Mouse (Mus musculus): ENCODE measurements at regions not wholly inside any gene's neighbourhood (a gene's known extent, or its start where the extent isn't known, plus 50 kb on each side); places are given as distances from the start of the nearest gene placed in this dataset.

DNA sequence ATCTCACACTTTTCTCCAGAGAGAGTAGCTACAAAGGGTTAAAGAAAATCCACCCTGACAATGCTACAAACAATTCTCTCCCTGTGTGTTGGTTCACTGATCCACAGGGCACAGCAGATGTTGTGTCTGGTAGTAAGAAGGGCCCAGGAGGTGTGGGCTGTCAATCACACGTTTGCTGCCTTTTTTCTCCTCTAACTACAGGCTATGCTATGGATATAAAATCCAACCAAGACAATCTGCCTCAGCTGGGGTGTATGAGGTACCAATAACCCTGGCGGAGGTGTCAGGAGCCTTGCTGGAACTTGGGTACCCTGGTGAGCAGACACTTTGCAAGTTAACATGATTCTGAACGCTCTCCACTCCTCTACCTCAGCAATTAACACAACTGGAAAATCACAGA, 1002.1 kb upstream of the Pou3f2 start:
- H3K79me2 ChIP-seq (replicated peaks; ENCODE audit: control insufficient read depth, extremely low read depth, insufficient read depth, poor library complexity, severe bottlenecking) = no peaks in the 10 kb centered on the region
- in situ Hi-C loops (cut with MboI; ENCODE audit: low pct_ligation_motif_present, low pct_unique_long_range_greater_than_20kb, low sequenced_read_pairs) (no loop called here), dilution Hi-C loops (cut with MboI; ENCODE audit: extremely low pct_ligation_motif_present, extremely low pct_unique_long_range_greater_than_20kb, low sequenced_read_pairs) (no loop called here)
- no peaks in the 10 kb centered on the region for H3K36me3 ChIP-seq (replicated peaks in 1 of 2; ENCODE audit: control insufficient read depth in 1 of 2, insufficient read depth in 1 of 2, low read length in 1 of 2)
- H3K9ac ChIP-seq (ENCODE audit: insufficient read depth, low read depth) = no peak overlapping the region
- no peak for TF ChIP-seq MAZ (IDR thresholded peaks at IDR 0.05; ENCODE audit: low read depth, low read length)
- TF ChIP-seq ZMIZ1 (IDR thresholded peaks at IDR 0.05; ENCODE audit: low read depth, low read length) = no peak
- no peak for TF ChIP-seq MAFK (IDR thresholded peaks at IDR 0.05; ENCODE audit: insufficient replicate concordance, low read length)
- no peak for TF ChIP-seq NELFE (IDR thresholded peaks at IDR 0.05; ENCODE audit: low read depth, low read length)
- no peak for TF ChIP-seq MAX (IDR thresholded peaks at IDR 0.05; ENCODE audit: low read length)
- TF ChIP-seq RCOR1 (conservative IDR thresholded peaks at IDR 0.05; ENCODE audit: low read depth, low read length) = no peak
- TF ChIP-seq SMC3 (IDR thresholded peaks at IDR 0.05; ENCODE audit: low read depth, low read length) = no peak
- no peak for TF ChIP-seq TBP (conservative IDR thresholded peaks at IDR 0.05; ENCODE audit: low read depth, low read length)
- no peak for TF ChIP-seq CHD2 (IDR thresholded peaks at IDR 0.05; ENCODE audit: low read length)
- no peak for TF ChIP-seq RAD21 (IDR thresholded peaks at IDR 0.05; ENCODE audit: low read depth, low read length)
- no peak for TF ChIP-seq JUN (IDR thresholded peaks at IDR 0.05; ENCODE audit: insufficient read depth, low read depth, low read length)
- TF ChIP-seq E2F4 (IDR thresholded peaks at IDR 0.05; ENCODE audit: insufficient replicate concordance, low read depth, low read length) = no peak
- TF ChIP-seq USF1 (IDR thresholded peaks at IDR 0.05; ENCODE audit: low read depth, low read length) = no peak
- no peak for TF ChIP-seq HCFC1 (IDR thresholded peaks at IDR 0.05; ENCODE audit: low read depth, low read length)
- TF ChIP-seq UBTF (IDR thresholded peaks at IDR 0.05; ENCODE audit: low read depth, low read length) = no peak
- no peak for TF ChIP-seq TCF12 (IDR thresholded peaks at IDR 0.05; ENCODE audit: low read depth, low read length)
- TF ChIP-seq JUND (conservative IDR thresholded peaks at IDR 0.05; ENCODE audit: low read depth, low read length) = no peak
- no peak for TF ChIP-seq IRF4 (IDR thresholded peaks at IDR 0.05; ENCODE audit: low read depth, low read length)
- no peak for TF ChIP-seq POLR2A (IDR thresholded peaks at IDR 0.05; ENCODE audit: low read depth, low read length)
- no peak for TF ChIP-seq NRF1 (IDR thresholded peaks at IDR 0.05; ENCODE audit: low read depth, low read length)
- no peak for DNase-seq (ENCODE audit: extremely low read depth)
- H3K4me1 ChIP-seq (ENCODE audit: control insufficient read depth in 1 of 2, insufficient read depth in 2 of 2) = no peaks in the 10 kb centered on the region
- H3K4me3 ChIP-seq (replicated peaks in 1 of 3; ENCODE audit: low read depth in 2 of 3, low read length in 2 of 3, poor library complexity in 1 of 3) = no peak overlapping the region
- no peaks in the 10 kb centered on the region for H3K9me3 ChIP-seq (replicated peaks; ENCODE audit: low read length)
- H3K4me2 ChIP-seq (ENCODE audit: insufficient read depth, low read depth, poor library complexity, severe bottlenecking) = no peak overlapping the region
- no peaks in the 10 kb centered on the region for H3K27me3 ChIP-seq (replicated peaks)
- no peak overlapping the region for H3K27ac ChIP-seq (ENCODE audit: insufficient read depth, low read depth)

- Histone ChIP-seq H3K36me3 (replicated peaks in 1 of 2; ENCODE audit: control insufficient read depth in 1 of 2, insufficient read depth in 1 of 2, low read length in 1 of 2) (no peaks in the 10 kb centered on the region), H3K79me2 (replicated peaks; ENCODE audit: control insufficient read depth, extremely low read depth, insufficient read depth, poor library complexity, severe bottlenecking) (no peaks in the 10 kb centered on the region), H3K4me2 (ENCODE audit: insufficient read depth, low read depth, poor library complexity, severe bottlenecking) (no peak overlapping the region), H3K27ac (ENCODE audit: insufficient read depth, low read depth) (no peak overlapping the region), H3K4me1 (ENCODE audit: control insufficient read depth in 1 of 2, insufficient read depth in 2 of 2) (no peaks in the 10 kb centered on the region), H3K9ac (ENCODE audit: insufficient read depth, low read depth) (no peak overlapping the region), H3K9me3 (replicated peaks; ENCODE audit: low read length) (no peaks in the 10 kb centered on the region), H3K4me3 (replicated peaks in 1 of 3; ENCODE audit: low read depth in 2 of 3, low read length in 2 of 3, poor library complexity in 1 of 3) (no peak overlapping the region), H3K27me3 (replicated peaks) (no peaks in the 10 kb centered on the region)
- no peak for DNase-seq (ENCODE audit: extremely low read depth)
- TF ChIP-seq ZC3H11A (IDR thresholded peaks at IDR 0.05; ENCODE audit: low read depth, low read length) (no peak), RCOR1 (conservative IDR thresholded peaks at IDR 0.05; ENCODE audit: low read depth, low read length) (no peak), CTCF (conservative IDR thresholded peaks at IDR 0.05 in 1 of 2, IDR thresholded peaks at IDR 0.05 in 1 of 2; ENCODE audit: low read depth in 2 of 2, low read length in 2 of 2) (no peak), ETS1 (conservative IDR thresholded peaks at IDR 0.05; ENCODE audit: low read depth, low read length) (no peak), MAX (IDR thresholded peaks at IDR 0.05; ENCODE audit: low read length) (no peak), SMC3 (IDR thresholded peaks at IDR 0.05; ENCODE audit: low read depth, low read length) (no peak), BHLHE40 (IDR thresholded peaks at IDR 0.05; ENCODE audit: low read depth, low read length) (no peak), NRF1 (IDR thresholded peaks at IDR 0.05; ENCODE audit: low read depth, low read length) (no peak), UBTF (IDR thresholded peaks at IDR 0.05; ENCODE audit: low read depth, low read length) (no peak), GABPA (IDR thresholded peaks at IDR 0.05; ENCODE audit: insufficient replicate concordance, low read depth, low read length) (no peak), EP300 (IDR thresholded peaks at IDR 0.05; ENCODE audit: low read length) (no peak), SIN3A (IDR thresholded peaks at IDR 0.05; ENCODE audit: low read length) (no peak), TBP (conservative IDR thresholded peaks at IDR 0.05; ENCODE audit: low read depth, low read length) (no peak)
- in situ Hi-C loops (cut with MboI; ENCODE audit: low pct_ligation_motif_present, low pct_unique_long_range_greater_than_20kb, low sequenced_read_pairs) = no loop called here
- dilution Hi-C loops (cut with MboI; ENCODE audit: extremely low pct_ligation_motif_present, extremely low pct_unique_long_range_greater_than_20kb, low sequenced_read_pairs) = no loop called here
These were observed 1003.1 kb upstream of the Pou3f2 start for GRCm38 (mm10) chr4:23491255-23491654.
